Mouse (Mus musculus) spleen, adult 2 months (tissue): ENCODE measurements around the gene Tex13c2. TPM values are rescaled to one million over a fixed set of nuclear protein-coding genes. Genes with fewer than 3 reads are reported as not detected.

ENCODE experiments used
- DNase-seq, 2 experiments: peaks; one replicate each; pipeline versions ENCODE4 v3.0.0 to v3.0.0-alpha.2; 2012 to 2021; ENCODE audit warnings: low spot score in 2 of 2, low read depth in 1 of 2
- H3K27ac ChIP-seq: fragments of 200-500 bp; 2 replicates; pipeline ENCODE4 v1.5.1; 2012; ENCODE audit warnings: low read length, inconsistent platforms; ENCODE audit not compliant: insufficient read depth
- H3K27me3 ChIP-seq: fragments of 200-500 bp; 2 replicates; pipeline ENCODE4 v1.6.1; 2012; ENCODE audit warnings: mild to moderate bottlenecking, moderate library complexity, low read length, inconsistent platforms; ENCODE audit not compliant: control insufficient read depth, insufficient read depth
- H3K36me3 ChIP-seq: fragments of 200-500 bp; 2 replicates; pipeline ENCODE4 v1.6.1; 2012; ENCODE audit warnings: mild to moderate bottlenecking, low read length, inconsistent platforms; ENCODE audit not compliant: control insufficient read depth, insufficient read depth
- H3K4me1 ChIP-seq: fragments of 200-500 bp; 2 replicates; pipeline ENCODE4 v1.6.1; 2011; ENCODE audit warnings: inconsistent platforms; ENCODE audit not compliant: control insufficient read depth, insufficient read depth, insufficient read length
- H3K4me3 ChIP-seq: fragments of 200-500 bp; 2 replicates; pipeline ENCODE4 v1.5.1; 2011; ENCODE audit warnings: mild to moderate bottlenecking, inconsistent platforms; ENCODE audit not compliant: insufficient read depth, insufficient read length; ENCODE audit errors: extremely low read depth
- CTCF ChIP-seq: fragments of 200-500 bp; IDR thresholded peaks from 2 replicates; pipeline ENCODE4 v1.5.1; 2011; ENCODE audit warnings: mild to moderate bottlenecking, inconsistent platforms; ENCODE audit not compliant: insufficient read depth, insufficient read length, insufficient replicate concordance; ENCODE audit errors: extremely low read depth
- POLR2A ChIP-seq: fragments of 200-500 bp; IDR thresholded peaks from 2 replicates; pipeline ENCODE4 v1.6.1; 2011; ENCODE audit warnings: low read depth, low read length, inconsistent platforms
- WGBS: fragments of 180-500 bp; shearing (Covaris S2); methylation state at CpG from one replicate; pipeline ENCODE4 v1.1.7; 2018; 5-methylcytosine and 5-hydroxymethylcytosine counted together
- polyA plus RNA-seq: library from polyadenylated mRNA; depleted of rRNA; stranded (reverse); fragments of >200 nt; gene quantifications from 2 replicates; pipeline ENCODE4 v1.2.3, GENCODE M21; 2012; rRNA removed

The Tex13c2 gene
- polyA plus RNA-seq, 1 experiment = 0.07 TPM

DNA sequence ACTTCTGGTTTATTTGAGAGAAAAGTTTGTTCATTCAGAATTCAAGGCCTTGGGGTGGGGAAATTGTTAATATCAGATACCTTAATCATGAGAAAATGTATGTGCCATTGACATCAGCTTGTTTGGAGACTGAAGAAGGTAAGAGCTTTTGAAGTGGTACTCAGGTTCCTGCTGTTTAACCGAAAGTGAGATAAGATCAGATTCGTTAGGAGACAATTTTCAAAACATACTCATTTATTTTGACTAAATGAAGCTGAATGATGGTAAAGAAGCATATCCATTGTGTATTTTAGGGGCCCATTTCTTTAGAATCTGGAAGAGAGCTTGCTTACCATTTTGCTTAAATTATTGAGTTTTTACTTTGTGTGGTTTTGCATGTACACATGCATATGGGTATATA is 21.6 kb downstream of the Tex13c2 start:
- Histone ChIP-seq H3K4me3 (no peak overlapping the region), H3K36me3 (no peaks in the 10 kb centered on the region), H3K27me3 (no peaks in the 10 kb centered on the region), H3K27ac (no peak overlapping the region), H3K4me1 (no peaks in the 10 kb centered on the region)
- DNase-seq = no peak
- no peak for TF ChIP-seq CTCF
- TF ChIP-seq POLR2A = no peak
- 67% methylated on average over 2 of the region's 2 CpGs for WGBS

DNA sequence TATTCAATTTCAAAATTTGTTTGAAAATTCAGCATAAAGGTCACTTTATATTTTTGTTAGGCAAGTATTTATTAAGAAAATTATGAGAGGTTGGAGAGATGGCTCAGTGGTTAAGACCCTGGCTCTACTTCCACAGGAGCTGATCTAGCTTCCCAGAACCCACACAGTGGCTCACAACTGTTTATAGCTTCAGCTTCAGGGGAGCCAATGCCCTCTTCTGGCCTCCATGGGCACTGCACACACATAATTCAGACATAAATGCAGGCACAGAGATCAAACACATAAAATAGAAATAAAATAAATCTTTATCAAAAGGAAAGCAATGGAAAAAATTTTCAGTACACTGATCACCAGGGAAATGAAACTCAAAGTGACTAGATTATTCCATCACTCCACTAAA is 23.1 kb downstream of the Tex13c2 start:
- TF ChIP-seq POLR2A (no peak), CTCF (peak; percentile 15; the same call in 1 of the 2 replicates)

DNA sequence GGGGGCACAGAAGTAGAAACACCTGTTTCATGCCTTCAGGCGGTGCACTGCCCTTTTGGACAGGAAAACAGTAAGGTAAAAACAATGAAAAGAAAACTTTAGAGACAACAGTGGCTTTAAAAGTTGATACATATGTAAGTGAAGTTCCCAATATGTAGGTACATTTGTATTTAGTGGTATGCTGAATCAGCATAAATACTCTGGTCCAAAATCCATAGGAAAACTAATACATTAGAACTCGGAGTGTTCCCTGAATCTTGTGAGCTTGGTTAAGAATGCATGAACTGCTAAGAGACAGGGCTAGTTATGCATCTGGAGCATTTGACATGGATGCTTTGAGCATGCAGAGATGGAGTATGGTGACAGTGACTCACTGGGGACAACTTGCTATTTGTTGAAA is 33.4 kb downstream of the Tex13c2 start:
- TF ChIP-seq CTCF (no peak), POLR2A (no peak)
- Histone ChIP-seq H3K4me1 (no peaks in the 10 kb centered on the region), H3K27me3 (no peaks in the 10 kb centered on the region)

More for the DNA sequence above, 23.1 kb downstream of the Tex13c2 start:
- H3K4me1 ChIP-seq = no peaks in the 10 kb centered on the region
- no peak for DNase-seq
- H3K4me3 ChIP-seq = no peak overlapping the region
- H3K27ac ChIP-seq = no peak overlapping the region
- H3K36me3 ChIP-seq = no peaks in the 10 kb centered on the region
- no peaks in the 10 kb centered on the region for H3K27me3 ChIP-seq

DNA sequence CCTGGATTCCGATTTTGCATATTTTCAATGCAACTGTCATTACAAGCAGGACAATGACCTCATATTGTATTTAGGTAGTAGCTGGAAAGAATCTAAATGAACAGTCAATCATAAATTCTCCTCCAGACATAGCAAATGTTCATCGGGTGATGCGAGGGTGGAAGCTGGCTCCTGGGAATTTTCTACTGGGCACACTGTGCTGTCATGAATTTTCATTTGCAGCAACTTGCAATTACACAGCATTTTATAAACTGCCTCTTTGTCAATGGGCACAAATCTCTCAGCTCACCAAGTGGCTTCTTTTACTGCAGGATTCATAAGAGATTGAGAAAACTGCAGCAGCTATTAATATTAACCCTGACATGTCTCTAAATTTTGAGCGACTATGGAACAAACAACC is 41.2 kb downstream of the Tex13c2 start:
- Histone ChIP-seq H3K4me3 (no peak overlapping the region), H3K36me3 (no peaks in the 10 kb centered on the region), H3K27ac (no peak overlapping the region), H3K4me1 (no peaks in the 10 kb centered on the region), H3K27me3 (no peaks in the 10 kb centered on the region)
- WGBS = 91% methylated on average over 4 of the region's 4 CpGs
- DNase-seq = no peak
- no peak for TF ChIP-seq POLR2A
- TF ChIP-seq CTCF = no peak

More for the DNA sequence above, 33.4 kb downstream of the Tex13c2 start:
- H3K4me3 ChIP-seq = no peak overlapping the region
- H3K36me3 ChIP-seq = no peaks in the 10 kb centered on the region
- 88% methylated on average over 2 of the region's 2 CpGs for WGBS
- no peak overlapping the region for H3K27ac ChIP-seq
- DNase-seq = no peak

DNA sequence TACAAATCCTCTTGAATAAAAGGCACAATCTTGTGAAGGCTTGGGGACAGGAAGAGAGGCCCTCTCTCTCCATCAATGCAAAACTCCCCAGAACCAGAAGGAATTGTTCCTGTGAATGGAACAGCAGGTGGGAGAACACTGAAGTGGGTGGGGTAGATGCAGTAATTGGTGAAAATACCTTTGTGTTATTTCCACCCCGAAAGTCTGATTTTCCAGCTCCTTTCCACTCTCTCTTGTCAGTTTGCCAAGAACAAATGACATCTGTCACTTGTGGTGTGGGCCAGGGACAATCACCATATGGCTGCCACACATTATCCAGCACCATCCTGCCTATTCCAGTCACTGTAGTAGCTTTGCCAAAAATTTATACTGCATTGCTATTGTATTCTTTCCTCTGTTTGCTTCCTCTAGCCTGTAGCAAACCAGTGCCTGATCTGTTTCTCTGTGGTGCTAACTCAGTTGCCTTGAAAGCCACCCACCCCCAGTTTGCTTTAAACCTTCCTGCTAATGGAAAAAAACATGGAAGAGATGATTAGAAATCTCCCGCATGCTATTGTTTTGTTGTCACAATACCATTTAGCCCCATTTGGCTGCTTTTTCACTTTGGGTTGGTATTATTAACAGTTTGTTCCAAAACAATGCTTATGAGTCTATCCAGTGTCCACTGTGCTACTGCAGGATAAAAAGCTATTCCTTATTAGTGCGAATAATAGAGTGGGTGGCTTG is 50.7 kb downstream of the Tex13c2 start:
- no peak for DNase-seq
- WGBS = 49% methylated on average over 3 of the region's 3 CpGs
- no peak overlapping the region for H3K4me3 ChIP-seq
- no peak for TF ChIP-seq POLR2A
- TF ChIP-seq CTCF = no peak
- no peak overlapping the region for H3K27ac ChIP-seq
- no peaks in the 10 kb centered on the region for H3K36me3 ChIP-seq
- H3K4me1 ChIP-seq = no peaks in the 10 kb centered on the region
- no peaks in the 10 kb centered on the region for H3K27me3 ChIP-seq

DNA sequence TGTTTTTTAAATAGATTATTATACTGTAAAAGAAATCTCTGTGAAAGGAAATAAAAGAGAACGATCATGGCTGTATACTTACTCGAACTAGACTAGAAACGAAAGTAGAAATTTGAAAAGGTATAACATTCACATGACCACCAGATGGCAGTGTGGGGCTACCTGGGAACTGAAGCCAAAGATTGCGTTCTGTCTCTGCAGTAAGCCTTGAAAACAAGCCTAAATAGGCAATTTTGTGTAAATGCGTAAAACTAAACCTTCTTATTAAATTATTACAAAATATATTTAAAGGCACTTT is 51.2 kb downstream of the Tex13c2 start:
- TF ChIP-seq POLR2A = no peak
- TF ChIP-seq CTCF = peak; percentile 13; the same call in 1 of the 2 replicates
- H3K36me3 ChIP-seq = no peaks in the 10 kb centered on the region
- no peaks in the 10 kb centered on the region for H3K4me1 ChIP-seq
- DNase-seq = peak; percentile 43 to 51
- H3K4me3 ChIP-seq = no peak overlapping the region
- H3K27me3 ChIP-seq = no peaks in the 10 kb centered on the region
- 28% methylated on average over 5 of the region's 5 CpGs for WGBS
- no peak overlapping the region for H3K27ac ChIP-seq

Other genes starting within 250 kb of the Tex13c2 start
- 3.4 and 3.7 TPM in 2 replicates for gene Sh2d1a, start 12.8 kb downstream of the Tex13c2 start, polyA plus RNA-seq